Mouse (Mus musculus) C2C12 (cell line): ENCODE results near the gene 1700030J22Rik. TPM values are rescaled to one million over a fixed set of nuclear protein-coding genes. Genes with fewer than 3 reads are reported as not detected.

Source experiments
- H3K27me3 ChIP-seq: one replicate; pipeline ENCODE4 v1.6.1; 2011; ENCODE audit not compliant: control insufficient read depth, insufficient read depth, insufficient read length
- H3K36me3 ChIP-seq: one replicate; pipeline ENCODE4 v1.6.1; 2011; ENCODE audit not compliant: control insufficient read depth, insufficient read depth
- H3K4me3 ChIP-seq: one replicate; pipeline ENCODE4 v1.5.1; 2011; ENCODE audit warnings: mild to moderate bottlenecking, control low read depth; ENCODE audit not compliant: poor library complexity, insufficient read depth, severe bottlenecking
- H3K79me2 ChIP-seq: one replicate; pipeline ENCODE4 v1.6.1; 2011; ENCODE audit not compliant: control insufficient read depth, insufficient read depth
- H3K79me3 ChIP-seq: one replicate; pipeline ENCODE4 v1.6.1; 2011; ENCODE audit warnings: low read depth, control low read depth
- H3ac ChIP-seq: one replicate; pipeline ENCODE3; 2011; ENCODE audit warnings: low read depth; ENCODE audit not compliant: control insufficient read depth, insufficient read length
- CEBPB ChIP-seq: IDR thresholded peaks from one replicate; pipeline ENCODE4 v1.6.1; 2011; ENCODE audit warnings: low read depth, mild to moderate bottlenecking, control low read depth, moderate library complexity
- CTCF ChIP-seq: IDR thresholded peaks from one replicate; pipeline ENCODE4 v1.5.1; 2011; ENCODE audit not compliant: control insufficient read depth, insufficient read depth, insufficient read length
- FOSL1 ChIP-seq: IDR thresholded peaks from one replicate; pipeline ENCODE4 v1.8.0; 2011; ENCODE audit warnings: mild to moderate bottlenecking, low read length; ENCODE audit not compliant: poor library complexity, insufficient read depth, severe bottlenecking
- MAX ChIP-seq: IDR thresholded peaks from one replicate; pipeline ENCODE4 v1.6.1; 2011; ENCODE audit warnings: mild to moderate bottlenecking, control low read depth
- MYOD1 ChIP-seq: IDR thresholded peaks from one replicate; pipeline ENCODE4 v1.6.1; 2011; ENCODE audit warnings: low read depth; ENCODE audit not compliant: control insufficient read depth, insufficient read length
- MYOG ChIP-seq: IDR thresholded peaks from one replicate; pipeline ENCODE4 v1.6.1; 2011; ENCODE audit not compliant: control insufficient read depth, insufficient read length; ENCODE audit errors: extremely low read depth
- USF1 ChIP-seq: IDR thresholded peaks from one replicate; pipeline ENCODE4 v1.6.1; 2011; ENCODE audit warnings: low read depth, mild to moderate bottlenecking, control low read depth, moderate library complexity
- polyA plus RNA-seq: library from polyadenylated mRNA; unstranded; fragments of >200 nt; fragmentation: generic; extraction: Trizol; gene quantifications from one replicate; pipeline ENCODE4 v1.2.1, GENCODE M21; 2012; ENCODE audit warnings: missing spikeins

The 1700030J22Rik gene
- polyA plus RNA-seq, 1 experiment = 0.69 TPM

DNA sequence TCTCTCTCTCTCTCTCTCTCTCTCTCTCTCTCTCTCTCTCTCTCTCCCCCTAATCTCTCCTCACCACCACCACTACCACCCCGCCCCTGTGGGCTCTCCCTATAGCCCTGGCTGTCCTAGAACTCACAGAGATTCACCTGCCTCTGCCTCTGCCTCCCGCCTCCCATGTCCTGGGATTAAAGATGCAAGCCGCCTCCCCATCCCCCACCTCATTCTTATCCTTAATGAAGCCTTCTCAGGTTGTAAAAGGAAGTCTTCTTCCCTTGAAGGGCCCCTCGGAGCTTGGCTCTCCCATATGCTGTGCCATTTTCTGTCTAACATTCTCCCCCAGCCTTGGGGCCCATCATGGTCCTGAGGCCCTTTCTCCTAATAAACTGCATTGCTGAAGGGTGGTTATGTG lies 36.9 kb upstream of the 1700030J22Rik start:
- no peak overlapping the region for H3K4me3 ChIP-seq
- H3K79me2 ChIP-seq = no peaks in the 10 kb centered on the region
- H3K27me3 ChIP-seq = peaks cover 5% of the 10 kb centered on the region
- no peaks in the 10 kb centered on the region for H3K79me3 ChIP-seq
- TF ChIP-seq FOSL1 (no peak), CTCF (no peak), MYOD1 (no peak), CEBPB (no peak), USF1 (no peak), MAX (no peak), MYOG (no peak)
- H3ac ChIP-seq = no peak overlapping the region
- no peaks in the 10 kb centered on the region for H3K36me3 ChIP-seq

DNA sequence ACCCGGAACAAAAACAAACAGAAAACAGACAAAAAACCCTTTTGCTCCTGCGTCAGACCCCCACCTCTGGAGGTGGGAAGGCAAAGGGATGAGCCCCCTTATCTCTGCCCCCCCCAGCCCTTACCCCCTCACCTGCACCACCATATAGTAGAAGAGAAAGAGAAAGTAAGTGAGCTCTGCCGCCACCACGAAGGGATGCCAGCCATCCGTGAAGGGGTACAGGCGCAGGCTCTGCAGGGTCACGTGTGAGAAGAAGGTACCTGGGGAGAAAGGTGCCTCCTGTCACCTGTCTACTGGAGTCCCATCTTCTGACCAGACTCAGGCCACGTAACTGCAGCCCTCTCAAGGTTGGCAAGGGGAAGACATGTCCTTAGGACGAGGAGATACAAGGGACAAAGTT lies 32.6 kb upstream of the 1700030J22Rik start:
- H3K79me3 ChIP-seq = no peaks in the 10 kb centered on the region
- H3K36me3 ChIP-seq = no peaks in the 10 kb centered on the region
- peaks cover under 1% of the 10 kb centered on the region for H3K27me3 ChIP-seq
- no peak overlapping the region for H3ac ChIP-seq
- TF ChIP-seq MYOG = no peak
- no peak for TF ChIP-seq CTCF
- no peak for TF ChIP-seq FOSL1
- no peak for TF ChIP-seq MAX
- TF ChIP-seq CEBPB = no peak
- TF ChIP-seq USF1 = no peak
- no peak for TF ChIP-seq MYOD1
- H3K4me3 ChIP-seq = no peak overlapping the region
- H3K79me2 ChIP-seq = no peaks in the 10 kb centered on the region

DNA sequence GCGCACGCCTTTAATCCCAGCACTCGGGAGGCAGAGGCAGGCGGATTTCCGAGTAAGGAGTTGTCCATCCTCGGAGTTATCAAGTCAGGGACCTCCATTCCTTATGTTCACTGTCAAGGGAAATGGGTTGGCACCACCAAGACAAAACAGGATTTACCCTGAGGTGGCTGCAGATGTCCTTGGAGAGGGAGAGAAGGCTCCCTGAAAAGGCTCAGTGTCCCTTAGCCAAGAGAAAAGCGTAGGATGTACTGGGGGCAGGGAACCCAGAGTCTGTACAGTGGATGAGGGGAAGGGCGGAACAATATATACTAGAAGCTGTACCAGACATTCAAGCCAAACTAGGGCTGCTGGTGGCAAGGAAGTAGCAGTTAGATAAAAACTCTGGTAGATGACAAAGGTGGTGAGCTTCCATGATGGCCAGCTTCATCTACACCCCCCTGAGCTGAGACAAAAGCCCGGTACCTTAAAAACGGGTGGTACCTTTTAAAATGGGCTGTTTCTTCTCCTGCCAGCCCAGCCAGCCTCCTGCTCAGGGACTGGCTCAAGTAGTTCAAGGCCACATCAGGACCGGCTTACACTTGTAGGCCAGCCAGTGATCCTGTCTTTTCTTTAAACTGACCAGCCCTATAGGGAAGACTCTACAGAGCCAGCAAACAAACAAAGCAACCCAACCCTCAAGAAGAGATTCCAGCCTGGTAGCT lies 15.4 kb upstream of the 1700030J22Rik start:
- H3ac ChIP-seq = no peak overlapping the region
- TF ChIP-seq CEBPB (no peak), CTCF (no peak), MAX (no peak), MYOD1 (no peak), MYOG (no peak), FOSL1 (no peak), USF1 (no peak)

GRCm38 (mm10) chr8:116993095-116993867 lies 14.5 kb upstream of the 1700030J22Rik start, which contains the start of gene Gcsh:
TSS of gene Gcsh (minus strand) at chr8:116993537.
- TF ChIP-seq MYOD1 (no peak), USF1 (peak; percentile 75), MAX (peak; percentile 69)
- H3K36me3 ChIP-seq = peaks cover 10% of the 10 kb centered on the region
- H3K79me2 ChIP-seq = peaks cover 49% of the 10 kb centered on the region
- peak within 1 kb of the TSS; percentile 51 for H3K4me3 ChIP-seq
- peaks cover 25% of the 10 kb centered on the region for H3K79me3 ChIP-seq
- no peaks in the 10 kb centered on the region for H3K27me3 ChIP-seq
- peak within 1 kb of the TSS; percentile 92 for H3ac ChIP-seq

More for the DNA sequence above, 15.4 kb upstream of the 1700030J22Rik start:
- Histone ChIP-seq H3K27me3 (no peaks in the 10 kb centered on the region), H3K79me2 (peaks cover 40% of the 10 kb centered on the region), H3K36me3 (peaks cover 10% of the 10 kb centered on the region), H3K4me3 (no peak overlapping the region), H3K79me3 (peaks cover 25% of the 10 kb centered on the region)

DNA sequence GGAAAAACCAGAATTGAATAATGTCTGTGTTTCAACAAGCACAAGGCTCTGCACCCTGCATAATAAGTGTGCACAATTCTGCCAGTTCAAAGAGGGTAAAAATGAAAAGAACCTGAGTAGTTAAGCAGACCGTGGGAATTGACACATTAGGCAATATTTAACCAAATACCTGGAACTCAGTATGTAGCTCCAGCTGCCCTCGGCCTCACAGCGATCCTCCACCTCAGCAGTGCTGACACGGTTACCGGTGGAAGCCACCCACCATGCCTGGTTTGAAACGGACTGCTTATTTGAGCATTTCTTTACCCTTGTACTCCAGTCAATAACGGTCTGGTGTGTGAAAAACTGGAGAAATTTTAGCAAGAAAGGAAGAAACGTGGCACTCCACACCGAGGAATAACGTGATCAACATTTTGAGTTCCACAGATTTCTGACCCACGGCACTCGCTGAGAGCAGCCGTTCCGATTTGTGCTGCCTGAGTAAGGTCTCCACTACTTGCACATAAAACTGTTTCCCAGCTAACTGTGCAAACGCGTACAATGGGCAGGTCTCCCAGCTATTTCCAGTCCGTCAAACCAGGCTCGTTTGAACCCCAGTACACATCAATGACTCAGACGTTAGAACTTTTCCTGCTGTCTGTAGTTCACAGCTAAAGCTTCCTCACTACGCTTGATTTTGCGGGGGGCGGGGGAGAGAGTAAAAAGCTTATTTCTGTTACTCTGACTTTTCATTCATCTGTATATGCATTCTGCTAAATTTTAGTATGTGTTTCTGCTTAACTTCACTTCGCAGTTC lies 13.6 kb upstream of the 1700030J22Rik start:
- no peak for TF ChIP-seq USF1
- no peak for TF ChIP-seq MYOD1
- TF ChIP-seq CEBPB = no peak
- TF ChIP-seq FOSL1 = no peak
- TF ChIP-seq MAX = no peak
- TF ChIP-seq CTCF = no peak
- TF ChIP-seq MYOG = no peak
- Histone ChIP-seq H3K27me3 (no peaks in the 10 kb centered on the region), H3ac (peak overlapping the region; percentile 92), H3K36me3 (peaks cover 12% of the 10 kb centered on the region), H3K4me3 (peak overlapping the region; percentile 51), H3K79me3 (peaks cover 25% of the 10 kb centered on the region), H3K79me2 (peaks cover 51% of the 10 kb centered on the region)
